Mouse (Mus musculus): ENCODE measurements around the gene Figla. TPM values are rescaled to one million over a fixed set of nuclear protein-coding genes. Genes with fewer than 3 reads are reported as not detected.
"Not testable (repeated sequence)": the region's sequence is repeated elsewhere in the genome, so short reads cannot be mapped to it uniquely, and the experiment has no call there.

Gene Figla
- total and polyA plus RNA-seq, 2 experiments from 2014 or later, result not detected

- ATAC-seq (ENCODE audit: insufficient read depth, low read depth) (no peak), DNase-seq (ENCODE audit: low spot score) (no peak)
- Histone ChIP-seq H3K9me3 (replicated peaks; ENCODE audit: control insufficient read depth, low read length) (0 out of 2 replicates have a peak, but pooled peaks cover 4% of the 10 kb centered on the region), H3K36me3 (replicated peaks; ENCODE audit: control insufficient read depth, insufficient read depth, low read length) (no peaks in the 10 kb centered on the region), H3K27me3 (ENCODE audit: control insufficient read depth, insufficient read depth, low read length) (no peaks in the 10 kb centered on the region), H3K4me1 (ENCODE audit: control insufficient read depth, insufficient read depth) (peaks cover 9% of the 10 kb centered on the region), H3K4me2 (ENCODE audit: low read depth, low read length) (no peak overlapping the region), H3K27ac (ENCODE audit: low read depth) (no peak overlapping the region), H3K9ac (replicated peaks; ENCODE audit: low read depth, low read length) (no peak overlapping the region), H3K4me3 (ENCODE audit: low read depth, low read length) (no peak overlapping the region)
- TF ChIP-seq CTCF (IDR thresholded peaks at IDR 0.05; ENCODE audit: low read depth) (no peak), EP300 (IDR thresholded peaks at IDR 0.05; ENCODE audit: low read depth) (no peak)
- 74% methylated on average over 1 of the region's 1 CpGs for WGBS
Measured at GRCm38 (mm10) chr6:85975761-85976160, 40.2 kb upstream of the Figla start.

DNA sequence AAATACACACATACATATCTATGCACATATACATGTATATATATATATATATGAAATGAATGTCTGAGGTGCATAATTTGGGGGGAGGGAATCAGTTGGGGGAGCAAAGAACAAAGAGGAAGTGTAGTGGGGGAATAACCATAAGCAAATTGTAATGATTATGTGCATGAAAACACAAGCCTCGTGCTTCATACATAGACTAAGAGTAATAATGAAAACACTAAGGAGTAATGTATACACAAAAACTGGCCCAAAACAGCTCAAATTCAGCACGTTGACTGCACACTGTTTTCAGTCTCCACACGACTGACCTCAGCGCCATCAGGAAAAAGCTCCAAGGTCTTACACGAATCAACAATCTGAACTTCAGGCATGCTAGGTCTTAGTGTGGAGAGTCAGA, 39.7 kb upstream of the Figla start:
- 81% methylated on average over 5 of the region's 5 CpGs for WGBS
- Histone ChIP-seq H3K36me3 (replicated peaks; ENCODE audit: control insufficient read depth, insufficient read depth, low read length) (no peaks in the 10 kb centered on the region), H3K4me3 (ENCODE audit: low read depth, low read length) (no peak overlapping the region), H3K27ac (ENCODE audit: low read depth) (no peak overlapping the region), H3K9ac (replicated peaks; ENCODE audit: low read depth, low read length) (no peak overlapping the region), H3K4me1 (ENCODE audit: control insufficient read depth, insufficient read depth) (peaks cover 9% of the 10 kb centered on the region), H3K27me3 (ENCODE audit: control insufficient read depth, insufficient read depth, low read length) (no peaks in the 10 kb centered on the region), H3K4me2 (ENCODE audit: low read depth, low read length) (no peak overlapping the region), H3K9me3 (replicated peaks; ENCODE audit: control insufficient read depth, low read length) (0 out of 2 replicates have a peak, but pooled peaks cover 4% of the 10 kb centered on the region)
- no peak for TF ChIP-seq EP300 (IDR thresholded peaks at IDR 0.05; ENCODE audit: low read depth)
- no peak for TF ChIP-seq CTCF (IDR thresholded peaks at IDR 0.05; ENCODE audit: low read depth)
- ATAC-seq (ENCODE audit: insufficient read depth, low read depth) (no peak), DNase-seq (ENCODE audit: low spot score) (no peak)

- not testable (repeated sequence) for ATAC-seq (ENCODE audit: insufficient read depth, low read depth); DNase-seq (ENCODE audit: low spot score); H3K27me3 ChIP-seq (ENCODE audit: control insufficient read depth, insufficient read depth, low read length); H3K9me3 ChIP-seq (replicated peaks; ENCODE audit: control insufficient read depth, low read length); H3K4me2 ChIP-seq (ENCODE audit: low read depth, low read length); H3K27ac ChIP-seq (ENCODE audit: low read depth); H3K36me3 ChIP-seq (replicated peaks; ENCODE audit: control insufficient read depth, insufficient read depth, low read length); H3K9ac ChIP-seq (replicated peaks; ENCODE audit: low read depth, low read length); H3K4me1 ChIP-seq (ENCODE audit: control insufficient read depth, insufficient read depth); H3K4me3 ChIP-seq (ENCODE audit: low read depth, low read length)
- WGBS, result 85% methylated on average over 4 of the region's 4 CpGs
Measured at GRCm38 (mm10) chr6:85978736-85979135, 37.2 kb upstream of the Figla start.

DNA sequence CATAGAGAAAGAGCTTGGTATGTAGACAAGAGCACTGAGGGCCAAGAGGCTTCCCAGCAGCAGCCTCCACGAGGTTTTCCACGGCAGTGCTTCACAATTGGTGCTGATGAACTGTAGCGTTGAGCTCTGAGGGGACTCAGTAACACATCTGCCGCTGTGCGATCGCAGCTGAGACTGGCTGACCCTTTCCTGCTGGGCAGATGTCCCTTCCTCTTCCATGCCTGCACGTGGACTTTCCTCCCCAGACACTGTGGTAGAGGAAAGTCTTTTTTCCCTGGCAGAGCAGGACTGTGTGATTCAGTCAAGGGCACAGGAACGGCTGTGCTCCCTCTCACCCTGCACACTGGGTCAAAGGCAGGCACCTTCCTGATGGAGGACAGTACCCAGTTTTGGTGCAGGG, 31.6 kb upstream of the Figla start:
- H3K4me2 ChIP-seq (ENCODE audit: low read depth, low read length), result no peak overlapping the region
- 73% methylated on average over 8 of the region's 8 CpGs for WGBS
- ATAC-seq (ENCODE audit: insufficient read depth, low read depth), result no peak
- H3K27me3 ChIP-seq (ENCODE audit: control insufficient read depth, insufficient read depth, low read length), result no peaks in the 10 kb centered on the region
- no peak overlapping the region for H3K9ac ChIP-seq (replicated peaks; ENCODE audit: low read depth, low read length)
- H3K27ac ChIP-seq (ENCODE audit: low read depth), result no peak overlapping the region
- TF ChIP-seq EP300 (IDR thresholded peaks at IDR 0.05; ENCODE audit: low read depth) (no peak), CTCF (IDR thresholded peaks at IDR 0.05; ENCODE audit: low read depth) (no peak)
- no peak overlapping the region for H3K4me3 ChIP-seq (ENCODE audit: low read depth, low read length)
- no peaks in the 10 kb centered on the region for H3K4me1 ChIP-seq (ENCODE audit: control insufficient read depth, insufficient read depth)
- no peak for DNase-seq (ENCODE audit: low spot score)
- no peaks in the 10 kb centered on the region for H3K36me3 ChIP-seq (replicated peaks; ENCODE audit: control insufficient read depth, insufficient read depth, low read length)
- H3K9me3 ChIP-seq (replicated peaks; ENCODE audit: control insufficient read depth, low read length), result no peaks in the 10 kb centered on the region

GRCm38 (mm10) chr6:85989570-85989969, 26.4 kb upstream of the Figla start:
- not testable (repeated sequence) for ATAC-seq (ENCODE audit: insufficient read depth, low read depth)
- WGBS, result 64% methylated on average over 5 of the region's 5 CpGs

GRCm38 (mm10) chr6:85990774-85991173, 25.2 kb upstream of the Figla start:
- 78% methylated on average over 5 of the region's 5 CpGs for WGBS
- not testable (repeated sequence) for H3K36me3 ChIP-seq (replicated peaks; ENCODE audit: control insufficient read depth, insufficient read depth, low read length); H3K4me1 ChIP-seq (ENCODE audit: control insufficient read depth, insufficient read depth); DNase-seq (ENCODE audit: low spot score); H3K9me3 ChIP-seq (replicated peaks; ENCODE audit: control insufficient read depth, low read length); H3K9ac ChIP-seq (replicated peaks; ENCODE audit: low read depth, low read length); H3K4me3 ChIP-seq (ENCODE audit: low read depth, low read length); H3K27me3 ChIP-seq (ENCODE audit: control insufficient read depth, insufficient read depth, low read length); H3K27ac ChIP-seq (ENCODE audit: low read depth); H3K4me2 ChIP-seq (ENCODE audit: low read depth, low read length); ATAC-seq (ENCODE audit: insufficient read depth, low read depth)

More at GRCm38 (mm10) chr6:85989570-85989969, 26.4 kb upstream of the Figla start:
- H3K9me3 ChIP-seq (replicated peaks; ENCODE audit: control insufficient read depth, low read length); H3K27me3 ChIP-seq (ENCODE audit: control insufficient read depth, insufficient read depth, low read length); H3K4me2 ChIP-seq (ENCODE audit: low read depth, low read length); H3K4me1 ChIP-seq (ENCODE audit: control insufficient read depth, insufficient read depth); H3K27ac ChIP-seq (ENCODE audit: low read depth); H3K36me3 ChIP-seq (replicated peaks; ENCODE audit: control insufficient read depth, insufficient read depth, low read length); H3K9ac ChIP-seq (replicated peaks; ENCODE audit: low read depth, low read length); H3K4me3 ChIP-seq (ENCODE audit: low read depth, low read length); DNase-seq (ENCODE audit: low spot score): not testable (repeated sequence)

Data from heart, postnatal 0 days (tissue).